Mouse (Mus musculus): ENCODE measurements around the gene Zdhhc1. TPM values are rescaled to one million over a fixed set of nuclear protein-coding genes. Genes with fewer than 3 reads are reported as not detected.
A peak's percentile ranks its signal among the peaks of the same experiment; 100 is the strongest.

Gene Zdhhc1
- total RNA-seq (2021) = 10 to 100 TPM; 13.0 to 13.3 TPM
- polyA plus RNA-seq (2012; rRNA removed) = 37.5 and 40.5 TPM in 2 replicates
- long read RNA-seq, partial matches to known transcripts = 3 of 14 reads
- long read RNA-seq, other reads (novel, unspliced or antisense) = 7 of 14 reads

- TF ChIP-seq CTCF (IDR thresholded peaks at IDR 0.05) = peak; percentile 85
- TF ChIP-seq POLR2A (IDR thresholded peaks at IDR 0.05; ENCODE audit: insufficient read depth, low read depth, low read length) = peak; percentile 67
- TF ChIP-seq EP300 (IDR thresholded peaks at IDR 0.05; ENCODE audit: insufficient read depth, low read depth, low read length) = no peak
- peak within 1 kb of the TSS; percentile 68 for H3K4me3 ChIP-seq
- DNase-seq = peak; percentile 92 to 96
- WGBS = under 1% methylated on average over 68 of the region's 68 CpGs
- peak within 1 kb of the TSS; percentile 89 for H3K27ac ChIP-seq
- peak within 1 kb of the TSS; percentile 94 for H3K9ac ChIP-seq (ENCODE audit: low read depth, low read length)
- H3K27me3 ChIP-seq (ENCODE audit: control insufficient read depth, insufficient read depth, low read length) = no peaks in the 10 kb centered on the region
- H3K4me1 ChIP-seq (ENCODE audit: control insufficient read depth, insufficient read depth, low read length) = peaks cover 5% of the 10 kb centered on the region
- H3K79me2 ChIP-seq (replicated peaks; ENCODE audit: control insufficient read depth, insufficient read depth, low read length) = no peaks in the 10 kb centered on the region
- intact Hi-C loops (cut with DNase I) = no loop called here
- H3K36me3 ChIP-seq (ENCODE audit: control insufficient read depth, insufficient read depth, low read length) = no peaks in the 10 kb centered on the region; the same call in 1 of the 2 replicates
These were observed at the start of gene Zdhhc1 for GRCm38 (mm10) chr8:105496439-105497180. Gene Zdhhc1, minus strand, starts transcription at chr8:105496902.

GRCm38 (mm10) chr8:105545249-105545648 is 48.5 kb upstream of the Zdhhc1 start:
- Histone ChIP-seq H3K27ac (peak overlapping the region; percentile 42), H3K27me3 (ENCODE audit: control insufficient read depth, insufficient read depth, low read length) (no peaks in the 10 kb centered on the region), H3K36me3 (ENCODE audit: control insufficient read depth, insufficient read depth, low read length) (peaks cover 10% of the 10 kb centered on the region), H3K4me3 (no peak overlapping the region), H3K4me1 (ENCODE audit: control insufficient read depth, insufficient read depth, low read length) (peaks cover 33% of the 10 kb centered on the region), H3K9ac (ENCODE audit: low read depth, low read length) (no peak overlapping the region), H3K79me2 (replicated peaks; ENCODE audit: control insufficient read depth, insufficient read depth, low read length) (peaks cover 2% of the 10 kb centered on the region; the same call in 1 of the 2 replicates)
- intact Hi-C loops (cut with DNase I) = no loop called here
- no peak for TF ChIP-seq POLR2A (IDR thresholded peaks at IDR 0.05; ENCODE audit: insufficient read depth, low read depth, low read length)
- TF ChIP-seq CTCF (IDR thresholded peaks at IDR 0.05) = no peak
- TF ChIP-seq EP300 (IDR thresholded peaks at IDR 0.05; ENCODE audit: insufficient read depth, low read depth, low read length) = no peak
- DNase-seq = no peak
- 55% methylated on average over 3 of the region's 3 CpGs for WGBS

GRCm38 (mm10) chr8:105544544-105545205 is 48.0 kb upstream of the Zdhhc1 start:
- Histone ChIP-seq H3K27ac (peak overlapping the region; percentile 42), H3K4me1 (ENCODE audit: control insufficient read depth, insufficient read depth, low read length) (peaks cover 33% of the 10 kb centered on the region), H3K9ac (ENCODE audit: low read depth, low read length) (no peak overlapping the region), H3K36me3 (ENCODE audit: control insufficient read depth, insufficient read depth, low read length) (peaks cover 10% of the 10 kb centered on the region), H3K4me3 (no peak overlapping the region), H3K79me2 (replicated peaks; ENCODE audit: control insufficient read depth, insufficient read depth, low read length) (peaks cover 2% of the 10 kb centered on the region; the same call in 1 of the 2 replicates), H3K27me3 (ENCODE audit: control insufficient read depth, insufficient read depth, low read length) (no peaks in the 10 kb centered on the region)
- DNase-seq = peak; percentile 39 to 44
- 43% methylated on average over 7 of the region's 7 CpGs for WGBS
- TF ChIP-seq POLR2A (IDR thresholded peaks at IDR 0.05; ENCODE audit: insufficient read depth, low read depth, low read length) (no peak), EP300 (IDR thresholded peaks at IDR 0.05; ENCODE audit: insufficient read depth, low read depth, low read length) (no peak), CTCF (IDR thresholded peaks at IDR 0.05) (no peak)
- intact Hi-C loops (cut with DNase I) = no loop called here

GRCm38 (mm10) chr8:105543703-105544102 is 47.0 kb upstream of the Zdhhc1 start:
- Histone ChIP-seq H3K9ac (ENCODE audit: low read depth, low read length) (no peak overlapping the region), H3K36me3 (ENCODE audit: control insufficient read depth, insufficient read depth, low read length) (peaks cover 10% of the 10 kb centered on the region), H3K27me3 (ENCODE audit: control insufficient read depth, insufficient read depth, low read length) (no peaks in the 10 kb centered on the region), H3K79me2 (replicated peaks; ENCODE audit: control insufficient read depth, insufficient read depth, low read length) (peaks cover 2% of the 10 kb centered on the region; the same call in 1 of the 2 replicates), H3K4me1 (ENCODE audit: control insufficient read depth, insufficient read depth, low read length) (peaks cover 33% of the 10 kb centered on the region), H3K27ac (peak overlapping the region; percentile 42), H3K4me3 (no peak overlapping the region)
- 0% methylated on average over 1 of the region's 1 CpGs for WGBS
- intact Hi-C loops (cut with DNase I) = no loop called here
- DNase-seq = peak; percentile 47 to 55
- TF ChIP-seq POLR2A (IDR thresholded peaks at IDR 0.05; ENCODE audit: insufficient read depth, low read depth, low read length) (no peak), EP300 (IDR thresholded peaks at IDR 0.05; ENCODE audit: insufficient read depth, low read depth, low read length) (no peak), CTCF (IDR thresholded peaks at IDR 0.05) (no peak)

GRCm38 (mm10) chr8:105542808-105543207 is 46.1 kb upstream of the Zdhhc1 start:
- H3K36me3 ChIP-seq (ENCODE audit: control insufficient read depth, insufficient read depth, low read length) = peaks cover 11% of the 10 kb centered on the region
- peaks cover 2% of the 10 kb centered on the region; the same call in 1 of the 2 replicates for H3K79me2 ChIP-seq (replicated peaks; ENCODE audit: control insufficient read depth, insufficient read depth, low read length)
- intact Hi-C loops (cut with DNase I) = no loop called here
- H3K4me3 ChIP-seq = no peak overlapping the region
- peaks cover 33% of the 10 kb centered on the region for H3K4me1 ChIP-seq (ENCODE audit: control insufficient read depth, insufficient read depth, low read length)
- TF ChIP-seq CTCF (IDR thresholded peaks at IDR 0.05) (no peak), POLR2A (IDR thresholded peaks at IDR 0.05; ENCODE audit: insufficient read depth, low read depth, low read length) (no peak), EP300 (IDR thresholded peaks at IDR 0.05; ENCODE audit: insufficient read depth, low read depth, low read length) (no peak)
- no peaks in the 10 kb centered on the region for H3K27me3 ChIP-seq (ENCODE audit: control insufficient read depth, insufficient read depth, low read length)
- WGBS = 87% methylated on average over 2 of the region's 2 CpGs
- peak overlapping the region; percentile 42; the same call in 1 of the 2 replicates for H3K27ac ChIP-seq
- DNase-seq = no peak
- no peak overlapping the region for H3K9ac ChIP-seq (ENCODE audit: low read depth, low read length)
